Mouse (Mus musculus): ENCODE measurements around the gene Rrp1. TPM values are rescaled to one million over a fixed set of nuclear protein-coding genes. Genes with fewer than 3 reads are reported as not detected.

Gene Rrp1
- polyA plus RNA-seq, 1 experiment: 360 TPM

GRCm38 (mm10) chr10:78399090-78399657 is 13.7 kb downstream of the Rrp1 start:
- H3K27me3 ChIP-seq (ENCODE audit: control insufficient read depth, insufficient read depth, low read length): no peaks in the 10 kb centered on the region
- no peaks in the 10 kb centered on the region; the same call in 1 of the 2 replicates for H3K36me3 ChIP-seq (ENCODE audit: control insufficient read depth, insufficient read depth, low read length)
- peaks cover 10% of the 10 kb centered on the region for H3K4me1 ChIP-seq (ENCODE audit: control insufficient read depth, insufficient read depth, low read length)
- no peak overlapping the region for H3K27ac ChIP-seq (ENCODE audit: control insufficient read depth, insufficient read depth, low read depth, low read length)
- TF ChIP-seq CTCF (IDR thresholded peaks at IDR 0.05; ENCODE audit: control insufficient read depth, insufficient read depth, insufficient replicate concordance, low read depth, low read length) (no peak), POLR2A (IDR thresholded peaks at IDR 0.05; ENCODE audit: control insufficient read depth, low read depth, low read length) (no peak)
- H3K4me3 ChIP-seq (ENCODE audit: control insufficient read depth, low read depth, low read length): no peak overlapping the region

- Histone ChIP-seq H3K4me1 (ENCODE audit: control insufficient read depth, insufficient read depth, low read length) (peaks cover 17% of the 10 kb centered on the region), H3K36me3 (ENCODE audit: control insufficient read depth, insufficient read depth, low read length) (no peaks in the 10 kb centered on the region), H3K27me3 (ENCODE audit: control insufficient read depth, insufficient read depth, low read length) (no peaks in the 10 kb centered on the region), H3K4me3 (ENCODE audit: control insufficient read depth, low read depth, low read length) (no peak overlapping the region), H3K27ac (ENCODE audit: control insufficient read depth, insufficient read depth, low read depth, low read length) (no peak overlapping the region)
- TF ChIP-seq POLR2A (IDR thresholded peaks at IDR 0.05; ENCODE audit: control insufficient read depth, low read depth, low read length): no peak
- no peak; the same call in 1 of the 2 replicates for TF ChIP-seq CTCF (IDR thresholded peaks at IDR 0.05; ENCODE audit: control insufficient read depth, insufficient read depth, insufficient replicate concordance, low read depth, low read length)
These were observed 16.3 kb downstream of the Rrp1 start for GRCm38 (mm10) chr10:78396625-78396885.

- TF ChIP-seq POLR2A (IDR thresholded peaks at IDR 0.05; ENCODE audit: control insufficient read depth, low read depth, low read length): no peak
- peak; percentile 95 for TF ChIP-seq CTCF (IDR thresholded peaks at IDR 0.05; ENCODE audit: control insufficient read depth, insufficient read depth, insufficient replicate concordance, low read depth, low read length)
These were observed 16.8 kb downstream of the Rrp1 start for GRCm38 (mm10) chr10:78395819-78396624.

GRCm38 (mm10) chr10:78395377-78395776 is 17.5 kb downstream of the Rrp1 start:
- Histone ChIP-seq H3K4me3 (ENCODE audit: control insufficient read depth, low read depth, low read length) (no peak overlapping the region), H3K4me1 (ENCODE audit: control insufficient read depth, insufficient read depth, low read length) (peaks cover 17% of the 10 kb centered on the region), H3K27ac (ENCODE audit: control insufficient read depth, insufficient read depth, low read depth, low read length) (no peak overlapping the region), H3K36me3 (ENCODE audit: control insufficient read depth, insufficient read depth, low read length) (no peaks in the 10 kb centered on the region), H3K27me3 (ENCODE audit: control insufficient read depth, insufficient read depth, low read length) (no peaks in the 10 kb centered on the region)
- no peak for TF ChIP-seq CTCF (IDR thresholded peaks at IDR 0.05; ENCODE audit: control insufficient read depth, insufficient read depth, insufficient replicate concordance, low read depth, low read length)
- TF ChIP-seq POLR2A (IDR thresholded peaks at IDR 0.05; ENCODE audit: control insufficient read depth, low read depth, low read length): no peak

More at GRCm38 (mm10) chr10:78395819-78396624, 16.8 kb downstream of the Rrp1 start:
- Histone ChIP-seq H3K4me3 (ENCODE audit: control insufficient read depth, low read depth, low read length) (no peak overlapping the region), H3K27me3 (ENCODE audit: control insufficient read depth, insufficient read depth, low read length) (no peaks in the 10 kb centered on the region), H3K36me3 (ENCODE audit: control insufficient read depth, insufficient read depth, low read length) (no peaks in the 10 kb centered on the region), H3K27ac (ENCODE audit: control insufficient read depth, insufficient read depth, low read depth, low read length) (no peak overlapping the region), H3K4me1 (ENCODE audit: control insufficient read depth, insufficient read depth, low read length) (peaks cover 17% of the 10 kb centered on the region)

GRCm38 (mm10) chr10:78392072-78392471 is 20.8 kb downstream of the Rrp1 start:
- Histone ChIP-seq H3K27me3 (ENCODE audit: control insufficient read depth, insufficient read depth, low read length) (no peaks in the 10 kb centered on the region), H3K36me3 (ENCODE audit: control insufficient read depth, insufficient read depth, low read length) (no peaks in the 10 kb centered on the region), H3K4me3 (ENCODE audit: control insufficient read depth, low read depth, low read length) (peak overlapping the region; percentile 47), H3K27ac (ENCODE audit: control insufficient read depth, insufficient read depth, low read depth, low read length) (no peak overlapping the region), H3K4me1 (ENCODE audit: control insufficient read depth, insufficient read depth, low read length) (peaks cover 17% of the 10 kb centered on the region)
- TF ChIP-seq POLR2A (IDR thresholded peaks at IDR 0.05; ENCODE audit: control insufficient read depth, low read depth, low read length): no peak
- TF ChIP-seq CTCF (IDR thresholded peaks at IDR 0.05; ENCODE audit: control insufficient read depth, insufficient read depth, insufficient replicate concordance, low read depth, low read length): peak; percentile 98

GRCm38 (mm10) chr10:78390982-78391470 is 21.8 kb downstream of the Rrp1 start:
- Histone ChIP-seq H3K4me3 (ENCODE audit: control insufficient read depth, low read depth, low read length) (no peak overlapping the region), H3K27me3 (ENCODE audit: control insufficient read depth, insufficient read depth, low read length) (no peaks in the 10 kb centered on the region), H3K36me3 (ENCODE audit: control insufficient read depth, insufficient read depth, low read length) (no peaks in the 10 kb centered on the region), H3K27ac (ENCODE audit: control insufficient read depth, insufficient read depth, low read depth, low read length) (no peak overlapping the region), H3K4me1 (ENCODE audit: control insufficient read depth, insufficient read depth, low read length) (peaks cover 11% of the 10 kb centered on the region)
- TF ChIP-seq POLR2A (IDR thresholded peaks at IDR 0.05; ENCODE audit: control insufficient read depth, low read depth, low read length) (no peak), CTCF (IDR thresholded peaks at IDR 0.05; ENCODE audit: control insufficient read depth, insufficient read depth, insufficient replicate concordance, low read depth, low read length) (no peak)

- H3K27me3 ChIP-seq (ENCODE audit: control insufficient read depth, insufficient read depth, low read length): no peaks in the 10 kb centered on the region
- H3K4me1 ChIP-seq (ENCODE audit: control insufficient read depth, insufficient read depth, low read length): peaks cover 7% of the 10 kb centered on the region
- H3K27ac ChIP-seq (ENCODE audit: control insufficient read depth, insufficient read depth, low read depth, low read length): no peak overlapping the region
- TF ChIP-seq POLR2A (IDR thresholded peaks at IDR 0.05; ENCODE audit: control insufficient read depth, low read depth, low read length) (no peak), CTCF (IDR thresholded peaks at IDR 0.05; ENCODE audit: control insufficient read depth, insufficient read depth, insufficient replicate concordance, low read depth, low read length) (no peak)
- H3K36me3 ChIP-seq (ENCODE audit: control insufficient read depth, insufficient read depth, low read length): no peaks in the 10 kb centered on the region
- H3K4me3 ChIP-seq (ENCODE audit: control insufficient read depth, low read depth, low read length): no peak overlapping the region
These were observed 24.4 kb downstream of the Rrp1 start for GRCm38 (mm10) chr10:78388216-78388980.

Measured in testis, adult 2 months (tissue).